Mouse (Mus musculus): ENCODE results near the gene Foxf1.

Gene Foxf1

DNA sequence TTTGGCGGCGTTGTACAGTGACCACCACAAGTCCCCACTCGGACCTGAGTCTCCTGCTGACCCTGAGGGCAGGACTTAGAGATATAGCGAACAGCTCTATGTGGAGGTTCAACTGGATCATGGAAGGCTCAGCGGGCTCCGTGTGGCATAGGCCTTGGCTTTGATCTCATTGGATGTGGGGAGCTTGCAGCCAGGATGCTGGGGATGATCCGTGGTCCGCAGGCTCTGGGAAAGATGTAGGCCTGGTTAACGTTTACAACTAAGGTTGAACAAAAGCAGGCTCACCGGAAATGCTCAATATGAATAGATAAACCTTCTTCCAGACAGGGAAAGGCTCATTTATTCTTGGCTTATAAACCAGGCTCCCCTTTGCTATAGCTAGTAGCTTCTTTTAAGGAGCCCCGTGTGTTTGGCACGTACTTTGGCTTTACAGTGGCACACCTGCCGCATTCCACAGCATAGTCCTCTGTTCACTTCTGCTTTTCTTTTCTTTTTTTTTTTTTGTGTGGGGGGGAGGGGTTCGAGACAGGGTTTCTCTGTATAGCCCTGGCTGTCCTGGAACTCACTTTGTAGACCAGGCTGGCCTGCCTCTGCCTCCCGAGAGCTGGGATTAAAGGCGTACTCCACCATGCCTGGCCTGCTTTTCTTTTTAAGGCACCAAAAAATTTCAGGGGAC lies 45.2 kb downstream of the Foxf1 start:
- no peak for DNase-seq (ENCODE audit: low read depth, low spot score)

DNA sequence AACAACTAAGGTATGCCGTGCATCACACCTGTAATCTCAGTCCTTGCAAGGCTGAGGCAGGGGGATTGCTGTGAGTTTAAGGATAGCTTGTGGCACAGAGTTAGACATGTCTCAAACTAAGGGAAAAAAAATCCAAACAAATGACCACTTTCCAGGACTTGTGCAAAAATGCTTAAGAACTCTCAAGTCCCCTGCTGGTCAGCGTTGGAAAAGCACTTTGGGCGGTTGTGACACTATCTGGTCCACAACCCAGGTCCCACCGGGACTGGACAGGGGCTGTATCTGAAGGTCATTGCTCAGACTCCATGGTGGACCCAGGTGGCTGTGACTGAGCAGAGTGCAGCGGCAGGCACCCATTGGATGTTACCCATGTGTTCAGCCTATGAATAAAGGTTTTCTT lies 46.3 kb downstream of the Foxf1 start:
- no peak for DNase-seq (ENCODE audit: low read depth, low spot score)

DNA sequence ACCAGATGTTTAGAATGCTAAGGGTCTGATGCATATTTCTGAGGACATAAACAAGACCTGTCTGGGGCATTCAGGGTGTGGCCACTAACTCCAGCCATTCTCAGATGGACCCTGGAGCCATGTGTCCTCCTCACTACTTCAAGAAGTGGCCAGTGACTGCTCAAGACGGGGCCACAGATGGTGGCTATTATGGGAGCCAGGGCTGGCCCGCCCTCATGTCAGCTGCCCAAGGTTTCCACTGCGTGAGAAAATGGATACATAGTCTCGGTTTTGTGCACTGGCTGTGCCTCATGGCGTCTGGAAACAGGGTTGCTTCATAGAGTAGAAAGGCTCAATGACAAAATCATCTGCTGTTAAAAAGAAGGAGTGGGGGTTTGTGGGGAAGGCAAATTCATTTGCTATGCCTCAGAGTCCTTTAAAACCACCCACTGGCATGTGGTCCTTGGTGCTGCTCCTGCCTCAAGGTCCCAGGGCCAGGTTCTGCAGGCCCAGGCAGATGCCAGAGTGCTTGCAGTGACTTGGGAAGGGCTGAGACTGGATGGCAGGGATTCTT lies 48.9 kb downstream of the Foxf1 start:
- no peak for DNase-seq (ENCODE audit: low read depth, low spot score)

DNA sequence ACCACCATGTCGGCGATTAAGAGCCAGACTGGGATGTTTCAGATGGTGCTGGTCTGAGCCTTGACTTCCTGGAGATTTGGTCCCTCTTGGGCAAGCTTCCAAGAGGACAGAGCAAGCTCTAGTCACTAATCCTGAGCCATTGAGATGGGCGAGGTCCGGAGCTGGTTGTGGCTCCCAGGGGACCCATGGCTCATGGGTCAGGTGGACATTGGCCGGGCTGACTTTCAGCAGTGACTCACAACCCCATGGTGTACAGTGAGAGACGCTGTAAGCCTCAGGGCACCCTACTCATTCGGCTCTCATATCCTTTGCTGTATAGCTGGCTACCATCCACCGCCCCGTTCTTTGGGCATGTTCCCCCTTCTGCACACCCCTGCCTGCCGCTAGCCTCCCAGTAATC lies 49.9 kb downstream of the Foxf1 start:
- DNase-seq (ENCODE audit: low read depth, low spot score): no peak

DNA sequence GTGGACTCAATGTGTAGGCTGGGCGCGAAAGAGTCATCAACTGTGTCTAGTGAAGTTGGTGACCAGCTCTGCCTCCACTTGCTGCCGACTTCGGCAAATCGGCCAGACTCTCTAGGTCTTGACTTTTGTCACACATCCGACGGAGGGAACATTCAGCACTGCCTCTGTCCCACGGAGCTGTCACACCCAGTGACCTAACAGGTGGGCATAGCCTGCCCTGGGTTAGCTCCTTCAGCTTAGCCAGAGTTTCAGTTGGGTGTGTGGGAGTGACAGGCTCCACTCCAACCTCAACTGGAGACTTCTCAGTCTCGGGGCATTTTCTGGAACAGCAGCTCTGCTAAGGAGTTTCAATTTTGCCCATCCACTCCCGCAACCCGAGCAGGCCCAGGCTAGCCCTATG lies 50.3 kb downstream of the Foxf1 start:
- DNase-seq (ENCODE audit: low read depth, low spot score): no peak

DNA sequence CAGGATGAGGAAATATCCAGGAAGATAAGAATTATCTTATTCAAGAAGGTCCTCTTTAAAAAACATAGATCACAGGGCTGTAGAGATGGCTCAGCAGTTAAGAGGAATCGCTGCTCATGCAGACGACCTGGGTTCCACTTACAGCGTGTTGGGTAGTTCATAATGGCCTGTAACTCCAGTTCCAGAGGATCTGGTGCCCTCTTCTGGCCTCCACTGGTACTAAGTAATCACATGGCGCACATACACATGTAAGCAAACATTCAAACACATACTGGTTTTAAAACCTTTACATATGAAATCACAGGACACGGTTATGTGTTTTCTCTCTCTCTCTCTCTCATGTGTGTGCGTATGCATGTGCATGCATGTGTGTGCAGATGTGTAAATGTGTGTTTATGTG lies 52.7 kb downstream of the Foxf1 start:
- DNase-seq (ENCODE audit: low read depth, low spot score): no peak

All from brain, adult 2 months (tissue).